In the genomic region with DNA sequence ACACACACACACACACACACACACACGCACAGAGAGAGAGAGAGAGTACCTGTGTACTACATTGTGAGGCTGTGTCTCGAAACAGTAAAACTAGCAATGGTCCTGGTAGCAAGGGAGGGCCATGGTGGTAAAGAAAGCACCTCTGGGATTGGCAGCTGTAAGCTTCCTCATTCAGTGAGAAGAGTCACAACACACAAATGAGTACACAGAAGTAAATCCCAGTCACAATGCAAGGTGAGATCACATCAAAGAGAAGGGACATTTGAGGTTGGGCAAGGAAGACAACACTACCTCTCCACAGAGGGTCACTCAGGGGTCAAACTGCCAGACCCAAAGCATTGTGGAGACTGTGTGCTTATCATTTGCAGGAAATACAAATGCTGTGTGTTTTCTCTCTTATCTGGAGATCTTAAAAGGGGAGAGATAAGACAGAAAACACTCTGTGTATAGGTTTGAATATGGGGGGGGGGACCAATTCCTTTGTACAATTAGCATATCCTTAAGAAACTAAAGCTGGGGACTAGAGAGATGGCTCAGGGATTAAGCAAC, we compare ENCODE assay signal across 21 mouse cellular contexts. TPM values are rescaled to one million over a fixed set of nuclear protein-coding genes. Genes with fewer than 3 reads are reported as not detected.
"Had no signal": no experiment of that assay in that cellular context is flagged by ENCODE, and none has a peak within 500 bp of the region (broad histone marks: within the 10 kb centered on the region; RNA-seq: fewer than 3 reads in every experiment).

No protein-coding gene starts in this region.

- H3K27ac ChIP-seq: limb, embryonic 12.5 days; liver, embryonic 13.5 days; midbrain, embryonic 10.5 days; stomach, postnatal 0 days had no signal

- H3K4me3 ChIP-seq: limb, embryonic 12.5 days; liver, embryonic 13.5 days; midbrain, embryonic 10.5 days; myocyte had no signal

- H3K4me2 ChIP-seq: limb, embryonic 12.5 days; liver, embryonic 13.5 days had no signal

- H3K27me3 ChIP-seq: limb, embryonic 12.5 days; liver, embryonic 13.5 days had no signal

- DNase-seq: kidney, postnatal 25 days; layer of hippocampus, adult 9-11 months; layer of hippocampus, postnatal 36 days; liver; liver, embryonic 13.5 days; lung, adult 18-20 months; midbrain, embryonic 14.5 days; right cerebral cortex, postnatal 14 days; thymus, postnatal 4 days had no signal

- H3K36me3 ChIP-seq: limb, embryonic 12.5 days; liver, embryonic 13.5 days; midbrain, embryonic 10.5 days had no signal

- H3K9ac ChIP-seq: limb, embryonic 12.5 days; liver, embryonic 13.5 days had no signal

- H3K9me3 ChIP-seq: limb, embryonic 12.5 days; liver, embryonic 13.5 days; midbrain, embryonic 10.5 days had no signal

RNA-seq across cellular contexts. Expression of a gene that starts 9.4 kb away (rescaled TPM):
- total RNA-seq: layer of hippocampus, adult 18-20 months; layer of hippocampus, postnatal 36 days; left cerebral cortex, adult 8-10 months; left cerebral cortex, postnatal 36 days had no signal
- polyA plus RNA-seq: limb, embryonic 12.5 days; liver, embryonic 13.5 days; lung, embryonic 16.5 days; midbrain, embryonic 10.5 days; midbrain, embryonic 14.5 days; myocyte; neural tube, embryonic 11.5 days had no signal

RNA-seq across cellular contexts. Expression of a gene that starts 14.8 kb away (rescaled TPM):
- total RNA-seq: layer of hippocampus, adult 18-20 months; layer of hippocampus, postnatal 36 days; left cerebral cortex, adult 8-10 months; left cerebral cortex, postnatal 36 days had no signal
- polyA plus RNA-seq: kidney, embryonic 16.5 days; limb, embryonic 12.5 days; liver, embryonic 13.5 days; lung, embryonic 16.5 days; midbrain, embryonic 10.5 days; midbrain, embryonic 14.5 days; myocyte; neural tube, embryonic 11.5 days had no signal

RNA-seq across cellular contexts. Expression of a gene that starts 23.0 kb away (rescaled TPM):
- total RNA-seq: layer of hippocampus, adult 18-20 months; layer of hippocampus, postnatal 36 days; left cerebral cortex, adult 8-10 months; left cerebral cortex, postnatal 36 days had no signal
- polyA plus RNA-seq: limb, embryonic 12.5 days; midbrain, embryonic 10.5 days; midbrain, embryonic 14.5 days; myocyte; neural tube, embryonic 11.5 days had no signal

RNA-seq across cellular contexts. Expression of a gene that starts 33.6 kb away (rescaled TPM):
- total RNA-seq: layer of hippocampus, adult 18-20 months; layer of hippocampus, postnatal 36 days; left cerebral cortex, postnatal 36 days had no signal
- polyA plus RNA-seq: midbrain, embryonic 14.5 days; myocyte had no signal

RNA-seq across cellular contexts. Expression of a gene that starts 58.9 kb away (rescaled TPM):
- total RNA-seq: layer of hippocampus, adult 18-20 months; layer of hippocampus, postnatal 36 days; left cerebral cortex, adult 8-10 months; left cerebral cortex, postnatal 36 days; neutrophil, adult 5-6 weeks had no signal
- polyA plus RNA-seq: limb, embryonic 12.5 days; midbrain, embryonic 10.5 days; midbrain, embryonic 14.5 days; myocyte; neural tube, embryonic 11.5 days; spleen, adult 2 months had no signal
